Mouse (Mus musculus) small intestine, adult 2 months (tissue): ENCODE measurements around the gene Uck2. TPM values are rescaled to one million over a fixed set of nuclear protein-coding genes. Genes with fewer than 3 reads are reported as not detected.

Experiments used
- H3K27ac ChIP-seq: fragments of 200-500 bp; 2 replicates; pipeline ENCODE4 v1.5.1; 2012; ENCODE audit warnings: low read depth, low read length, control low read depth, inconsistent platforms; ENCODE audit not compliant: insufficient read depth
- H3K27me3 ChIP-seq: fragments of 200-500 bp; 2 replicates; pipeline ENCODE4 v1.6.1; 2012; ENCODE audit warnings: mild to moderate bottlenecking, moderate library complexity, low read length, inconsistent platforms; ENCODE audit not compliant: control insufficient read depth, insufficient read depth
- H3K36me3 ChIP-seq: fragments of 200-500 bp; 2 replicates; pipeline ENCODE4 v1.6.1; 2012; ENCODE audit warnings: mild to moderate bottlenecking, low read length, control low read depth, inconsistent platforms; ENCODE audit not compliant: control insufficient read depth, insufficient read depth
- H3K4me1 ChIP-seq: fragments of 200-500 bp; 2 replicates; pipeline ENCODE4 v1.6.1; 2012; ENCODE audit warnings: low read length, inconsistent platforms, mixed read lengths; ENCODE audit not compliant: control insufficient read depth, insufficient read depth, insufficient read length
- H3K4me3 ChIP-seq: fragments of 200-500 bp; 2 replicates; pipeline ENCODE4 v1.5.1; 2012; ENCODE audit warnings: low read depth, mild to moderate bottlenecking, control low read depth, inconsistent platforms, low read length, moderate library complexity
- CTCF ChIP-seq: fragments of 200-500 bp; IDR thresholded peaks from 2 replicates; pipeline ENCODE4 v1.5.1; 2012; ENCODE audit warnings: low read depth, mild to moderate bottlenecking, control low read depth, inconsistent platforms, low read length, moderate library complexity, mixed read lengths; ENCODE audit not compliant: insufficient replicate concordance, insufficient read length; ENCODE audit errors: extremely low read depth
- POLR2A ChIP-seq: fragments of 200-500 bp; IDR thresholded peaks from 2 replicates; pipeline ENCODE4 v1.6.1; 2012; ENCODE audit warnings: low read depth, mild to moderate bottlenecking, control low read depth, inconsistent platforms, low read length, moderate library complexity
- WGBS: fragments of 180-500 bp; shearing (Covaris S2); methylation state at CpG from one replicate; pipeline ENCODE4 v1.1.7; 2018; 5-methylcytosine and 5-hydroxymethylcytosine counted together
- polyA plus RNA-seq: library from polyadenylated mRNA; depleted of rRNA; stranded (reverse); fragments of >200 nt; gene quantifications from 2 replicates; pipeline ENCODE4 v1.2.3, GENCODE M21; 2012

Uck2 gene
- polyA plus RNA-seq, 1 experiment = 26.5 TPM

DNA sequence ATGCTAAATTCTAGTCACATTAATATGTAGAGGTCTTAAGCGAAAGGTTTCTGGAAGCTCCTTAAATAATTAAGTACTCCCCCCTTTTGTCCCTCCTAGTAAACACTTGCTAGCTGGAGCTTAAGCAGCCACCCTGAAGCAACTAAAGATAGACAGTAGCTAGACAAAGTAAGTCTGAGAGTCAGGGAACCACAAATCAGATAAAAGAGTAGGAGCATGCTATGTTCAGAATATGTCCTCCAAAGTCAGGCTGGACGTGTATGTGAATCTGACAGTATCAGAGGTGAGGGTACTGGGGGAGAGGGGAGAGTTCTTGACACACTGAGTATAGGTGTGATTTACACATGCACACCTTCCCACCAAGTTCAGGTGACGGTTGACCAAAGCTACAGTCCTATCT is 43.6 kb downstream of the Uck2 start:
- no peaks in the 10 kb centered on the region for H3K27me3 ChIP-seq
- no peaks in the 10 kb centered on the region for H3K36me3 ChIP-seq
- no peak overlapping the region for H3K4me3 ChIP-seq
- peaks cover 13% of the 10 kb centered on the region; the same call in 1 of the 2 replicates for H3K4me1 ChIP-seq
- TF ChIP-seq POLR2A (no peak), CTCF (no peak)
- H3K27ac ChIP-seq = no peak overlapping the region
- 91% methylated on average over 3 of the region's 3 CpGs for WGBS

GRCm38 (mm10) chr1:167240361-167240760 is 44.8 kb downstream of the Uck2 start:
- Histone ChIP-seq H3K27me3 (no peaks in the 10 kb centered on the region), H3K36me3 (peaks cover 3% of the 10 kb centered on the region; the same call in 1 of the 2 replicates), H3K4me3 (no peak overlapping the region), H3K27ac (no peak overlapping the region), H3K4me1 (peaks cover 11% of the 10 kb centered on the region; the same call in 1 of the 2 replicates)
- no peak for TF ChIP-seq POLR2A
- TF ChIP-seq CTCF = no peak
- 71% methylated on average over 5 of the region's 5 CpGs for WGBS

DNA sequence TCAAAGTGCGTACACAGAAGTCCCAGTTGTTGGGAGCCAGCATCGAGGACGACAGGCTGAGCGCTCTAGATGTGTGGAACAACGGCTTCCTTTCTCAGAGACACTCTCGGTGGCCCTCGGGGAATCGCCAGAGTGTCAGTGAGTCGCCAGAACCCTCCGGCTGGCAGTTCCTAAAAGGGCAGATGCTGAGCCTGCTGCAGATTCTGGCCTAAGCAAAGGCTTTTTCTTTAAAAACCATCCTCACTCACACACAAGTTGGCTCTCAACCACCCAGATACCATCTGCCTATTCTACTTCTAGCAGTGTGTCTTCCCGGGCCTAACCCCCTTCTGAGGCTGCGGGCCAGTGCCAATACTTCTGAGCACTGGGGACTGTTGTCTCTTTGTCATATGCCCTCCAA is 45.2 kb downstream of the Uck2 start:
- Histone ChIP-seq H3K27ac (no peak overlapping the region), H3K4me3 (no peak overlapping the region), H3K36me3 (peaks cover 6% of the 10 kb centered on the region; the same call in 1 of the 2 replicates), H3K4me1 (peaks cover 7% of the 10 kb centered on the region; the same call in 1 of the 2 replicates), H3K27me3 (no peaks in the 10 kb centered on the region)
- WGBS = 76% methylated on average over 12 of the region's 12 CpGs
- TF ChIP-seq CTCF (no peak), POLR2A (no peak)

- Histone ChIP-seq H3K36me3 (peaks cover 13% of the 10 kb centered on the region), H3K27me3 (no peaks in the 10 kb centered on the region), H3K4me1 (no peaks in the 10 kb centered on the region), H3K27ac (no peak overlapping the region), H3K4me3 (no peak overlapping the region)
- 89% methylated on average over 11 of the region's 11 CpGs for WGBS
- TF ChIP-seq POLR2A = no peak
- no peak for TF ChIP-seq CTCF
Measured at GRCm38 (mm10) chr1:167237798-167238197, 47.3 kb downstream of the Uck2 start.

DNA sequence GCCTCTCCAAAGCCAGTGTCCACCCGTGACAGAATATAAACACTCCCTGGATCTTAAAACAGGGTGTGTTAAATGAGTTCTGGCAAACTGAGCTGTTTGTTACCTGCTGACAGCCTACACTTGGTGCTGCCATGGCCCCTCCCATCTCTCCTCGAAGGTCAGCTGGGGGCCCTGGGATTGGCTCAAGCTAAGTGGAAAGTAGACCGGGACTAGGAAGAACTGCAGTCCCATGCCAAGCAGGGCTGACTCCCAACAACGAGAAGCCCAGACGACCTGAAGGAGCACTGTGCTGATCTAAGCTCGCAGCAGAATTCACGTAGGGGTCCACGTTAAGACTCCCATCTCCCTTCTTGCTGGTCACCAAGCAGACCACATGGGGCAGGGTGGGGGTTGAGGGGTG is 48.3 kb downstream of the Uck2 start:
- Histone ChIP-seq H3K27me3 (no peaks in the 10 kb centered on the region), H3K36me3 (peaks cover 15% of the 10 kb centered on the region), H3K27ac (no peak overlapping the region), H3K4me3 (no peak overlapping the region), H3K4me1 (no peaks in the 10 kb centered on the region)
- WGBS = 64% methylated on average over 8 of the region's 8 CpGs
- TF ChIP-seq CTCF (no peak), POLR2A (no peak)

DNA sequence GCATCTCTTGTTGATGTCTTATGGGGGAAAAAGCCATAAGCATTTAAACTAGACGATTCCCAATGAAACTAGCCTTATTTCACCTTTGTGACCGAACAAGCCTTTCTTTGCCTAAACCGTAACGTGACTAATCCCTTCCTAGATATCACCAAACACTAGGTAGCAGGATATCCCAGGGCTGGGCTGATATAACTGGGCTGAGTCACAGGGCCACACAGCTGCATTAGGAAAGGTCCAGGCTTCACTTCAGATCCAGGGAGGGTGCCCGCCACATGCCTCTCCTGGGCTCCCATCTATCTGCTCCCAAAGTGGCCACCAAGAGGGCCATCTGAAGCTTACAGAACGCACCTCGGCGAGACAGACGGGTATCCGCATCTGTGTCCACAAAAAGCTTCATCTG is 50.8 kb downstream of the Uck2 start:
- Histone ChIP-seq H3K27ac (no peak overlapping the region), H3K4me1 (no peaks in the 10 kb centered on the region), H3K4me3 (no peak overlapping the region), H3K36me3 (peaks cover 17% of the 10 kb centered on the region), H3K27me3 (no peaks in the 10 kb centered on the region)
- 92% methylated on average over 10 of the region's 10 CpGs for WGBS
- TF ChIP-seq POLR2A (no peak), CTCF (no peak)

DNA sequence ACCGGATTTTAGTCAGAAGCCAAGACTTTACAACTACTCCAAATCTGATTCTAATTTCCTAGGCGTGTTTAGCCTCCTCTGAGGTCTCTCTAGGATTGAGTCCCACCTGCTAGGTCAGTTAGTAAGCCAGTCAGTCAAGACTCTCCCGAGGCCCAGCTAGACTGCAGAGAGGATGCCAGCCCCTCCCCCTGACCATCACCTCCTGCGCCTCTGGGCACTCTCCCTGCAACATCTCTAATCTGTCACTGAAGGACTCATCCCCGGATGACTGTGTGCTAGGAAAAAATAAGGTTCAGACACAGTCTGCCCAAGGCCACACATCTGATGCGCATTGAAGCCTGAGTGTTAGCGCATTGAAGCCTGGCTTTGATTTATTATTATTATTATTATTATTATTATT is 52.2 kb downstream of the Uck2 start:
- no peak overlapping the region for H3K27ac ChIP-seq
- WGBS = 81% methylated on average over 7 of the region's 7 CpGs
- TF ChIP-seq CTCF (no peak), POLR2A (no peak)

More for the DNA sequence above, 52.2 kb downstream of the Uck2 start:
- H3K36me3 ChIP-seq = peaks cover 24% of the 10 kb centered on the region
- H3K27me3 ChIP-seq = no peaks in the 10 kb centered on the region
- no peaks in the 10 kb centered on the region for H3K4me1 ChIP-seq
- no peak overlapping the region for H3K4me3 ChIP-seq
